Mouse (Mus musculus): ENCODE results near the gene Miga2. TPM values are rescaled to one million over a fixed set of nuclear protein-coding genes. Genes with fewer than 3 reads are reported as not detected.

Gene Miga2
- polyA plus RNA-seq, 1 experiment from 2014 or later, result 29.4 TPM

GRCm38 (mm10) chr2:30362865-30363264 is 1.2 kb upstream of the Miga2 start:
- Histone ChIP-seq H3K4me2 (replicated peaks) (no peak overlapping the region), H3K27me3 (no peaks in the 10 kb centered on the region), H3K9me3 (no peaks in the 10 kb centered on the region), H3K27ac (no peak overlapping the region), H3K9ac (replicated peaks) (no peak overlapping the region), H3K4me1 (replicated peaks) (peaks cover 24% of the 10 kb centered on the region), H3K4me3 (replicated peaks) (no peak overlapping the region), H3K36me3 (peaks cover 9% of the 10 kb centered on the region)
- WGBS, result 69% methylated on average over 5 of the region's 5 CpGs
- ATAC-seq, result no peak

GRCm38 (mm10) chr2:30365281-30366069 is 1.4 kb downstream of the Miga2 start:
- H3K36me3 ChIP-seq, result peaks cover 35% of the 10 kb centered on the region
- no peaks in the 10 kb centered on the region for H3K27me3 ChIP-seq
- 81% methylated on average over 2 of the region's 2 CpGs for WGBS
- H3K27ac ChIP-seq, result no peak overlapping the region
- H3K9me3 ChIP-seq, result no peaks in the 10 kb centered on the region
- H3K4me1 ChIP-seq (replicated peaks), result peaks cover 14% of the 10 kb centered on the region
- peak overlapping the region; percentile 99 for H3K4me2 ChIP-seq (replicated peaks)
- ATAC-seq, result no peak
- H3K4me3 ChIP-seq (replicated peaks), result peak overlapping the region; percentile 87
- peak overlapping the region; percentile 87 for H3K9ac ChIP-seq (replicated peaks)

GRCm38 (mm10) chr2:30366203-30366602 is 2.2 kb downstream of the Miga2 start:
- H3K9me3 ChIP-seq, result no peaks in the 10 kb centered on the region
- H3K9ac ChIP-seq (replicated peaks), result no peak overlapping the region
- peaks cover 42% of the 10 kb centered on the region for H3K36me3 ChIP-seq
- WGBS, result 75% methylated on average over 5 of the region's 5 CpGs
- ATAC-seq, result no peak
- H3K27ac ChIP-seq, result no peak overlapping the region
- no peak overlapping the region for H3K4me3 ChIP-seq (replicated peaks)
- no peak overlapping the region for H3K4me2 ChIP-seq (replicated peaks)
- no peaks in the 10 kb centered on the region for H3K27me3 ChIP-seq
- H3K4me1 ChIP-seq (replicated peaks), result peaks cover 14% of the 10 kb centered on the region

GRCm38 (mm10) chr2:30371544-30371943 is 7.5 kb downstream of the Miga2 start:
- ATAC-seq, result no peak
- no peak overlapping the region for H3K4me2 ChIP-seq (replicated peaks)
- no peak overlapping the region for H3K27ac ChIP-seq
- 96% methylated on average over 8 of the region's 8 CpGs for WGBS
- peaks cover 91% of the 10 kb centered on the region for H3K36me3 ChIP-seq
- H3K4me1 ChIP-seq (replicated peaks), result no peaks in the 10 kb centered on the region
- no peak overlapping the region for H3K4me3 ChIP-seq (replicated peaks)
- no peaks in the 10 kb centered on the region for H3K27me3 ChIP-seq
- H3K9me3 ChIP-seq, result no peaks in the 10 kb centered on the region
- H3K9ac ChIP-seq (replicated peaks), result no peak overlapping the region

- Histone ChIP-seq H3K36me3 (peaks cover 95% of the 10 kb centered on the region), H3K9me3 (no peaks in the 10 kb centered on the region), H3K9ac (replicated peaks) (no peak overlapping the region), H3K4me3 (replicated peaks) (no peak overlapping the region), H3K4me2 (replicated peaks) (no peak overlapping the region), H3K27ac (no peak overlapping the region), H3K27me3 (no peaks in the 10 kb centered on the region), H3K4me1 (replicated peaks) (no peaks in the 10 kb centered on the region)
- WGBS, result 94% methylated on average over 5 of the region's 5 CpGs
- ATAC-seq, result no peak
Observed at GRCm38 (mm10) chr2:30372726-30373125, 8.7 kb downstream of the Miga2 start.

GRCm38 (mm10) chr2:30375893-30376292 is 11.9 kb downstream of the Miga2 start:
- H3K9me3 ChIP-seq, result no peaks in the 10 kb centered on the region
- H3K4me3 ChIP-seq (replicated peaks), result no peak overlapping the region
- H3K27me3 ChIP-seq, result no peaks in the 10 kb centered on the region
- peaks cover 94% of the 10 kb centered on the region for H3K36me3 ChIP-seq
- no peak overlapping the region for H3K9ac ChIP-seq (replicated peaks)
- no peaks in the 10 kb centered on the region for H3K4me1 ChIP-seq (replicated peaks)
- no peak overlapping the region for H3K4me2 ChIP-seq (replicated peaks)
- WGBS, result 91% methylated on average over 10 of the region's 10 CpGs
- ATAC-seq, result no peak
- no peak overlapping the region for H3K27ac ChIP-seq

GRCm38 (mm10) chr2:30377721-30378120 is 13.7 kb downstream of the Miga2 start:
- Histone ChIP-seq H3K4me1 (replicated peaks) (no peaks in the 10 kb centered on the region), H3K4me2 (replicated peaks) (no peak overlapping the region), H3K4me3 (replicated peaks) (no peak overlapping the region), H3K27me3 (no peaks in the 10 kb centered on the region), H3K36me3 (peaks cover 94% of the 10 kb centered on the region), H3K9ac (replicated peaks) (no peak overlapping the region), H3K27ac (no peak overlapping the region), H3K9me3 (no peaks in the 10 kb centered on the region)
- WGBS, result 90% methylated on average over 5 of the region's 5 CpGs
- ATAC-seq, result no peak

- Histone ChIP-seq H3K9me3 (no peaks in the 10 kb centered on the region), H3K27me3 (no peaks in the 10 kb centered on the region), H3K27ac (no peak overlapping the region), H3K36me3 (peaks cover 96% of the 10 kb centered on the region), H3K9ac (replicated peaks) (no peak overlapping the region), H3K4me1 (replicated peaks) (no peaks in the 10 kb centered on the region), H3K4me3 (replicated peaks) (no peak overlapping the region), H3K4me2 (replicated peaks) (no peak overlapping the region)
- WGBS, result 92% methylated on average over 7 of the region's 7 CpGs
- no peak for ATAC-seq
Observed at GRCm38 (mm10) chr2:30379307-30379706, 15.3 kb downstream of the Miga2 start.

GRCm38 (mm10) chr2:30380564-30381376 is 16.7 kb downstream of the Miga2 start:
- H3K27ac ChIP-seq, result no peak overlapping the region
- peaks cover 99% of the 10 kb centered on the region for H3K36me3 ChIP-seq
- no peaks in the 10 kb centered on the region for H3K9me3 ChIP-seq
- H3K4me3 ChIP-seq (replicated peaks), result no peak overlapping the region
- H3K27me3 ChIP-seq, result no peaks in the 10 kb centered on the region
- H3K9ac ChIP-seq (replicated peaks), result no peak overlapping the region
- WGBS, result 90% methylated on average over 10 of the region's 10 CpGs
- ATAC-seq, result no peak
- no peak overlapping the region for H3K4me2 ChIP-seq (replicated peaks)
- H3K4me1 ChIP-seq (replicated peaks), result no peaks in the 10 kb centered on the region

GRCm38 (mm10) chr2:30381377-30381725 is 17.3 kb downstream of the Miga2 start:
- peaks cover 96% of the 10 kb centered on the region for H3K36me3 ChIP-seq
- 94% methylated on average over 4 of the region's 4 CpGs for WGBS
- no peaks in the 10 kb centered on the region for H3K27me3 ChIP-seq

GRCm38 (mm10) chr2:30384814-30385213 is 20.8 kb downstream of the Miga2 start:
- H3K36me3 ChIP-seq, result peaks cover 61% of the 10 kb centered on the region
- H3K9ac ChIP-seq (replicated peaks), result no peak overlapping the region
- no peaks in the 10 kb centered on the region for H3K27me3 ChIP-seq
- H3K4me3 ChIP-seq (replicated peaks), result no peak overlapping the region
- no peak for ATAC-seq
- no peaks in the 10 kb centered on the region for H3K4me1 ChIP-seq (replicated peaks)
- WGBS, result 96% methylated on average over 5 of the region's 5 CpGs
- H3K9me3 ChIP-seq, result no peaks in the 10 kb centered on the region
- no peak overlapping the region for H3K4me2 ChIP-seq (replicated peaks)
- no peak overlapping the region for H3K27ac ChIP-seq

More at GRCm38 (mm10) chr2:30381377-30381725, 17.3 kb downstream of the Miga2 start:
- Histone ChIP-seq H3K4me1 (replicated peaks) (no peaks in the 10 kb centered on the region), H3K4me2 (replicated peaks) (no peak overlapping the region), H3K9me3 (no peaks in the 10 kb centered on the region), H3K27ac (no peak overlapping the region), H3K4me3 (replicated peaks) (no peak overlapping the region), H3K9ac (replicated peaks) (no peak overlapping the region)
- ATAC-seq, result no peak

GRCm38 (mm10) chr2:30385591-30385990 is 21.6 kb downstream of the Miga2 start:
- Histone ChIP-seq H3K4me1 (replicated peaks) (no peaks in the 10 kb centered on the region), H3K36me3 (peaks cover 54% of the 10 kb centered on the region), H3K4me3 (replicated peaks) (no peak overlapping the region), H3K9me3 (no peaks in the 10 kb centered on the region), H3K4me2 (replicated peaks) (no peak overlapping the region), H3K27me3 (no peaks in the 10 kb centered on the region), H3K27ac (no peak overlapping the region), H3K9ac (replicated peaks) (no peak overlapping the region)
- WGBS, result 90% methylated on average over 4 of the region's 4 CpGs
- no peak for ATAC-seq

All from midbrain, embryonic 13.5 days (tissue).